Mouse (Mus musculus) liver, embryonic 12.5 days (tissue): ENCODE data around the gene Vmn1r223. TPM values are rescaled to one million over a fixed set of nuclear protein-coding genes. Genes with fewer than 3 reads are reported as not detected.
"Not testable (repeated sequence)": the region's sequence is repeated elsewhere in the genome, so short reads cannot be mapped to it uniquely, and the experiment has no call there.

ENCODE experiments used
- ATAC-seq: fragments of 200-750 bp; cut with Nextera tagmentation; 2 replicates; pipeline ENCODE4 v1.8.0; 2017; ENCODE audit warnings: moderate number of reproducible peaks, mild to moderate bottlenecking, moderate library complexity
- H3K27ac ChIP-seq: fragments of 300-500 bp; sonication (generic); 2 replicates; pipeline ENCODE4 v1.5.1; 2016; ENCODE audit warnings: mild to moderate bottlenecking
- H3K27me3 ChIP-seq: fragments of 300-500 bp; sonication (generic); replicated peaks from 2 replicates; pipeline ENCODE4 v1.6.1; 2016; ENCODE audit warnings: mild to moderate bottlenecking, moderate library complexity
- H3K36me3 ChIP-seq: fragments of 300-500 bp; sonication (generic); 2 replicates; pipeline ENCODE4 v1.6.1; 2016; ENCODE audit warnings: mild to moderate bottlenecking, moderate library complexity
- H3K4me1 ChIP-seq: fragments of 300-500 bp; sonication (generic); 2 replicates; pipeline ENCODE4 v1.6.1; 2016
- H3K4me2 ChIP-seq: fragments of 300-500 bp; sonication (generic); 2 replicates; pipeline ENCODE4 v1.6.1; 2016; ENCODE audit warnings: mild to moderate bottlenecking, moderate library complexity
- H3K4me3 ChIP-seq: fragments of 300-500 bp; sonication (generic); 2 replicates; pipeline ENCODE4 v1.5.1; 2016; ENCODE audit warnings: mild to moderate bottlenecking, moderate library complexity
- H3K9ac ChIP-seq: fragments of 300-500 bp; sonication (generic); 2 replicates; pipeline ENCODE4 v1.6.1; 2016; ENCODE audit warnings: mild to moderate bottlenecking, moderate library complexity
- H3K9me3 ChIP-seq: fragments of 300-500 bp; sonication (generic); replicated peaks from 2 replicates; pipeline ENCODE4 v1.6.1; 2016; ENCODE audit warnings: mild to moderate bottlenecking, moderate library complexity
- WGBS: fragments of 180-500 bp; shearing (Covaris S2); methylation state at CpG from one replicate; pipeline ENCODE4 v1.1.7; 2016; ENCODE audit not compliant: insufficient replicate concordance; 5-methylcytosine and 5-hydroxymethylcytosine counted together
- polyA plus RNA-seq: library from polyadenylated mRNA; unstranded; fragments of >200 nt; fragmentation: Nextera tagmentation; extraction: Ambion mirVana; gene quantifications from 2 replicates; pipeline ENCODE4 v1.2.1, GENCODE M21; 2016

The Vmn1r223 gene
- polyA plus RNA-seq = not detected in 2 replicates

DNA sequence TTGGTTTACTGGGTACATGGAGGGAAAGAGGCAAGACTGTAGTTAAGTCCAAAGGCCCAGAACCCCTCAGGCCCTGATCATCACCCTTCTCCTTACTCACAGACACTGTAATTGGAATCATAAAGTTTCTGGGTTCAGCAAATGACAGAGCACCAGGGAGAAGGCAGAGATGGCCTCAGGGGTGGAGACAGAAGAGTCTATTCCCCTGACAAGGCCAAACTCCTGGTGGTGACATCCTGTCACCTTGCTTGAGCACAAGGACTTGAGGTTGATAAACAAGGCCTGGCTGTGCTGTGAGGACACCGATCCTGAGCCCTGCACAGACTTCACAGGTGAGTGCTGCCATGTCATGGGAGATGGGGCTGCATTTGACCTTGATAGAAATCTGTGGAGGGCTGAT is at the start of gene Vmn1r223:
Vmn1r223 (plus strand) TSS at position 301 of the 400 bp plus-strand sequence.
- H3K27me3 ChIP-seq, H3K27ac ChIP-seq, H3K9ac ChIP-seq, H3K9me3 ChIP-seq, H3K4me2 ChIP-seq, H3K4me1 ChIP-seq, H3K36me3 ChIP-seq, ATAC-seq, H3K4me3 ChIP-seq: not testable (repeated sequence)
- WGBS = 61% methylated on average over 1 of the region's 1 CpGs

- H3K9me3 ChIP-seq, H3K27ac ChIP-seq, H3K4me2 ChIP-seq, H3K4me1 ChIP-seq, H3K36me3 ChIP-seq, H3K4me3 ChIP-seq, H3K9ac ChIP-seq, ATAC-seq, H3K27me3 ChIP-seq: not testable (repeated sequence)
- 37% methylated on average over 1 of the region's 1 CpGs for WGBS
These were observed 43.0 kb upstream of the Vmn1r223 start for GRCm38 (mm10) chr13:23203885-23204284.

GRCm38 (mm10) chr13:23213827-23214226 is 33.1 kb upstream of the Vmn1r223 start, which contains the start of gene Vmn1r221:
Gene Vmn1r221, plus strand, starts transcription at chr13:23214127.
- not testable (repeated sequence) for H3K4me2 ChIP-seq, H3K36me3 ChIP-seq, ATAC-seq, H3K4me3 ChIP-seq, H3K9ac ChIP-seq, H3K9me3 ChIP-seq, H3K4me1 ChIP-seq, H3K27me3 ChIP-seq, H3K27ac ChIP-seq
- WGBS = 56% methylated on average over 2 of the region's 2 CpGs

DNA sequence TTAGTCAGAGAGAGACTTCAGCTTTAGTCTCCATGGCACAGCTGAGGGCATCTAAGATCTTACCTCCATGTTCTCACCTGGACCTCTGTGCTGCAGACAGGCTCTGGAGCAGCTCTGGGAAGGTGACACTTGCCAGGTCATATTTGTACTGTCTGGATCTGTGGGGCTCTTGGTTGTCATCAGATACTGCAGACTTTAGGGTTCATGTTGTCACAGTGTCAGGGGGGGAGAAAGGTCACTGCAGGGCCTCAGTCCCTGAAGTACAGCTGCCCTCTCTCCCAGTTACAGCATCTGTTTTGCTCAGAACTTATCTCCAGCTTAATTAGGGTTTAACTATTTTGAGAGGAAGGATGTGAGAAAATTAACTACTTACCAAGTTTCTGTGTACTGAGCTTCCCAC is 11.1 kb upstream of the Vmn1r223 start, which contains the start of gene Vmn1r222:
Vmn1r222 (minus strand) TSS at position 101 of the 400 bp plus-strand sequence.
- H3K27ac ChIP-seq, H3K27me3 ChIP-seq, H3K4me3 ChIP-seq, H3K9ac ChIP-seq, H3K36me3 ChIP-seq, H3K9me3 ChIP-seq, ATAC-seq, H3K4me1 ChIP-seq, H3K4me2 ChIP-seq: not testable (repeated sequence)

DNA sequence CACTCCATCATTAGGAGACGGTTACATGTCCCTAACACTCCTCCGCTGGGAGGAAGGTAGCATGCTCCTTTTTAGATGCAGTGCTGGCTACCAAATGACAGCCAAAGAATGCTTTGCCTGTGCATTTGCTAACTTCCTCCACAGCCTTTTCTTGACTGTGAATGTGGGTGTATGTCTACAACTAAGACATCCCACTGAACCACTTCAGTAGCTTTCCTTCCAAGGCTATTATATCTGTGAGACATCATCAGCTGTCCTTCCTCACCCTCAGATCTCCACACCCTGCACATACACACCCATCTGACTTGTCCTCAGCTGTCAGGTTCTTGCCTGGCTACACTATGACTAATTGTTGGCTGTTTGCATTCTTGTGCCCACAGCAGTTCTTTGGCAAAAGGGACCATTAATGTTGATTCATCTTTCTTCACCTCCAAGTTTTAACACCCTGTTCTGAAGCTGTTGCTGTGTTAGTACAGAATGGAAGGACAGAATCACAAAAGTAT is 11.7 kb downstream of the Vmn1r223 start:
- WGBS = 62% methylated on average over 2 of the region's 2 CpGs
- ATAC-seq = no peak
- no peak overlapping the region for H3K4me2 ChIP-seq

GRCm38 (mm10) chr13:23268606-23269005 is 21.7 kb downstream of the Vmn1r223 start:
- H3K9ac ChIP-seq, H3K27ac ChIP-seq, H3K36me3 ChIP-seq, H3K9me3 ChIP-seq, H3K4me3 ChIP-seq, ATAC-seq, H3K27me3 ChIP-seq, H3K4me1 ChIP-seq, H3K4me2 ChIP-seq: not testable (repeated sequence)
- WGBS = 76% methylated on average over 3 of the region's 3 CpGs

More for the DNA sequence above, 11.7 kb downstream of the Vmn1r223 start:
- Histone ChIP-seq H3K9ac (no peak overlapping the region), H3K27ac (no peak overlapping the region), H3K27me3 (no peaks in the 10 kb centered on the region), H3K9me3 (no peaks in the 10 kb centered on the region), H3K4me3 (no peak overlapping the region), H3K36me3 (no peaks in the 10 kb centered on the region), H3K4me1 (no peaks in the 10 kb centered on the region)

- not testable (repeated sequence) for H3K4me2 ChIP-seq
- 32% methylated on average over 4 of the region's 4 CpGs for WGBS
These were observed 22.2 kb downstream of the Vmn1r223 start for GRCm38 (mm10) chr13:23269127-23269526.

GRCm38 (mm10) chr13:23269681-23270080 is 22.7 kb downstream of the Vmn1r223 start:
- no peaks in the 10 kb centered on the region for H3K36me3 ChIP-seq
- peaks cover 9% of the 10 kb centered on the region; the same call in 1 of the 2 replicates for H3K4me1 ChIP-seq
- peak overlapping the region; percentile 65 for H3K4me2 ChIP-seq
- H3K9ac ChIP-seq = no peak overlapping the region
- 15% methylated on average over 11 of the region's 11 CpGs for WGBS
- 0 out of 2 replicates have a peak, but pooled peaks have one; percentile 30 for ATAC-seq
- no peaks in the 10 kb centered on the region for H3K27me3 ChIP-seq
- H3K27ac ChIP-seq = no peak overlapping the region
- H3K4me3 ChIP-seq = peak overlapping the region; percentile 45
- no peaks in the 10 kb centered on the region for H3K9me3 ChIP-seq

More at GRCm38 (mm10) chr13:23269127-23269526, 22.2 kb downstream of the Vmn1r223 start:
- not testable (repeated sequence) for H3K9ac ChIP-seq, H3K4me1 ChIP-seq, H3K4me3 ChIP-seq, H3K36me3 ChIP-seq, H3K27me3 ChIP-seq, ATAC-seq, H3K27ac ChIP-seq, H3K9me3 ChIP-seq

DNA sequence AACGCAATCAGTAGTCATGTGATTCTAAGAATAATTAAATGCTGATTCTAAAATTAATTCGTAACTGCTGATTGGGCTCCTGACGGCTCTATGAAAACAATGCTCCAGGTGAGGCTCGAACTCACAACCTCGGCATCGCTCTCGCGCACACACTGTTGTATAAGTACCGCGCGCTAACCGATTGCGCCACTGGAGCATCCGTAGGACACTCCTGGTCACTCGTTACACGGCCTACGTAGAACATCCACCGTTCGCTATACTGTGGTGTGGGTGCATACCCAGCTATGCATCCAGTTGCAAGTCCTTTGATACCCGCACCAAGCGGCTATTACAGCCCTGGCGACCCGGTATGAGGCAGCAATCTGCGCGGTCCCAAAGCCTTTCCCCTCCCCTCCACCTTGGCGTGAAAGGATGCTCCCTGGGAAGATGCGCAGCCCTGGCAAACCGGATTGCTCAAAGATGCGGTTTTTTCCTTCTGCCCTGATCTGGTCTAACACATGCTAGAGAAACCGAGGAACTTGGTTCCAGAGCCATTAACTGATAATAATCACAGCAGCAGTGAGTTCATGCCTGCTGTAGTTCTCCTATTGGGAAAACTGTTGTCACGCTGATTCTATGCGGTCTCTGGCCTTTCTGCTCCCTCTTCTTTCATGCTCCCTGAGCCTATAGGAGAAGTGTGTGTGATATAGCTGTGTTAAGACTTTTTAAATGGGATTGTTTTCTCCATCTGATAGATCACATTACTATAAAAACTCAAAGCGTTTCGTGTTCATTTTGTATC is 23.6 kb downstream of the Vmn1r223 start:
- H3K36me3 ChIP-seq = no peaks in the 10 kb centered on the region
- peaks cover 9% of the 10 kb centered on the region; the same call in 1 of the 2 replicates for H3K4me1 ChIP-seq
- H3K27me3 ChIP-seq = no peaks in the 10 kb centered on the region
- H3K4me2 ChIP-seq = peak overlapping the region; percentile 65
- no peak overlapping the region for H3K27ac ChIP-seq
- no peak overlapping the region for H3K9ac ChIP-seq
- 2% methylated on average over 34 of the region's 34 CpGs for WGBS
- ATAC-seq = peak; percentile 83
- H3K9me3 ChIP-seq = no peaks in the 10 kb centered on the region
- H3K4me3 ChIP-seq = peak overlapping the region; percentile 45

- 74% methylated on average over 4 of the region's 4 CpGs for WGBS
- Histone ChIP-seq H3K9me3 (no peaks in the 10 kb centered on the region), H3K4me2 (no peak overlapping the region), H3K9ac (no peak overlapping the region), H3K27ac (no peak overlapping the region), H3K4me3 (no peak overlapping the region), H3K4me1 (no peaks in the 10 kb centered on the region), H3K36me3 (no peaks in the 10 kb centered on the region), H3K27me3 (no peaks in the 10 kb centered on the region)
- no peak for ATAC-seq
These were observed 32.6 kb downstream of the Vmn1r223 start for GRCm38 (mm10) chr13:23279576-23279975.

GRCm38 (mm10) chr13:23279992-23280391 is 33.1 kb downstream of the Vmn1r223 start:
- WGBS = 65% methylated on average over 3 of the region's 3 CpGs
- ATAC-seq = no peak
- Histone ChIP-seq H3K4me1 (peaks cover 2% of the 10 kb centered on the region; the same call in 1 of the 2 replicates), H3K36me3 (no peaks in the 10 kb centered on the region), H3K27ac (no peak overlapping the region), H3K9ac (no peak overlapping the region), H3K4me3 (no peak overlapping the region), H3K9me3 (no peaks in the 10 kb centered on the region), H3K4me2 (no peak overlapping the region), H3K27me3 (no peaks in the 10 kb centered on the region)

GRCm38 (mm10) chr13:23285191-23285920 is 38.4 kb downstream of the Vmn1r223 start:
- peaks cover 7% of the 10 kb centered on the region for H3K4me1 ChIP-seq
- H3K4me2 ChIP-seq = peak overlapping the region; percentile 82
- H3K9me3 ChIP-seq = no peaks in the 10 kb centered on the region
- H3K4me3 ChIP-seq = peak overlapping the region; percentile 53
- WGBS = 1% methylated on average over 22 of the region's 22 CpGs
- no peak overlapping the region for H3K27ac ChIP-seq
- peak overlapping the region; percentile 28 for H3K9ac ChIP-seq
- H3K36me3 ChIP-seq = no peaks in the 10 kb centered on the region
- peaks cover 35% of the 10 kb centered on the region for H3K27me3 ChIP-seq
- ATAC-seq = peak; percentile 87
